Mouse (Mus musculus): ENCODE data around the gene Dph7.
"Not testable (repeated sequence)": the region's sequence is repeated elsewhere in the genome, so short reads cannot be mapped to it uniquely, and the experiment has no call there.

Gene Dph7

GRCm38 (mm10) chr2:24974452-24974851 lies 12.3 kb downstream of the Dph7 start:
- not testable (repeated sequence) for DNase-seq

DNA sequence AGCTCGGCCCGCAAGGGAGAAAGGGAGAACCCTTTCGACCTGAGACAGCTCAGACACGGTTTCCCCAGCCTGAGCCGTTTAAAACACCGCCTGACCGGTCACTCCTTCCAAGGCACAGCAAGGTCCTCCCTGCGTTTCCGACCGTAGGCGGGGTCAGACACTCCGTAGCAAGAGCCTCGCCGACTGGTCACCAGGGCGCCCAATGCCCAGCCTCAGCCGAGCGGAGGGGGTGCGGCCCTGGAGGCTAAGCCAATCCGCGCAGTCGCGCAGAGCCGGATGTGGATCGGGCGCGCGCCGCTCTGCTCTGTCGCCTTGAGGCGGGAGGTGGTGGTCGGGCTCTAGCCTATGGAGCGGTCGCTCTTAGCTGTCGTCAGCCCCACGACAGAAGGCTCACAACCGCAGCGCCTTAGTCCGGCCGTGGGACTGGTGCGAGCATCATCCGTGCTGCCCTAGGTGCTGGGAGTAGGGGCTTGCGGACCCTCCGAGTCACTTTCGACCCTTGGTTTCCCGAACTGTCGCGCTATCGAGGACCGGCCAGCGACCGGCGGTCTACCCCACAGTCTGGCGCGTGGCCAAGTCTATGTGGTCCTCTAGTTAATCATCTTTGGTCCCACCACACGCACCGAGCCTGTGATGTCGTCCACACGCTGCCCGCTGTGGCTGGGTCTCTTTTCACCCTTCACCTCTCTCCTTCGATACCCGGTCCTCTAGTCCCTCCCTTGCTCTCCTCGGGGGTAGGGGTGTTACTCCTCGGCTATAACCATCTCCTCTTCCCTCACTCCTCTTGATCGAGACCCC lies 12.9 kb downstream of the Dph7 start, which contains the start of gene Mrpl41:
Mrpl41 (minus strand) TSS at position 193 of the 798 bp plus-strand sequence.
- peak; percentile 98 for DNase-seq

- peak; percentile 93 for DNase-seq
These were observed 13.6 kb downstream of the Dph7 start, which contains the start of gene Pnpla7 for GRCm38 (mm10) chr2:24975704-24976297. Gene Pnpla7, plus strand, starts transcription at chr2:24976033.

GRCm38 (mm10) chr2:24976960-24977359 lies 14.8 kb downstream of the Dph7 start:
- peak; percentile 10 for DNase-seq

GRCm38 (mm10) chr2:24987762-24988161 lies 25.6 kb downstream of the Dph7 start:
- no peak for DNase-seq

GRCm38 (mm10) chr2:24995332-24995731 lies 33.1 kb downstream of the Dph7 start:
- no peak for DNase-seq

- DNase-seq, result no peak
These were observed 34.3 kb downstream of the Dph7 start for GRCm38 (mm10) chr2:24996471-24996870.

DNA sequence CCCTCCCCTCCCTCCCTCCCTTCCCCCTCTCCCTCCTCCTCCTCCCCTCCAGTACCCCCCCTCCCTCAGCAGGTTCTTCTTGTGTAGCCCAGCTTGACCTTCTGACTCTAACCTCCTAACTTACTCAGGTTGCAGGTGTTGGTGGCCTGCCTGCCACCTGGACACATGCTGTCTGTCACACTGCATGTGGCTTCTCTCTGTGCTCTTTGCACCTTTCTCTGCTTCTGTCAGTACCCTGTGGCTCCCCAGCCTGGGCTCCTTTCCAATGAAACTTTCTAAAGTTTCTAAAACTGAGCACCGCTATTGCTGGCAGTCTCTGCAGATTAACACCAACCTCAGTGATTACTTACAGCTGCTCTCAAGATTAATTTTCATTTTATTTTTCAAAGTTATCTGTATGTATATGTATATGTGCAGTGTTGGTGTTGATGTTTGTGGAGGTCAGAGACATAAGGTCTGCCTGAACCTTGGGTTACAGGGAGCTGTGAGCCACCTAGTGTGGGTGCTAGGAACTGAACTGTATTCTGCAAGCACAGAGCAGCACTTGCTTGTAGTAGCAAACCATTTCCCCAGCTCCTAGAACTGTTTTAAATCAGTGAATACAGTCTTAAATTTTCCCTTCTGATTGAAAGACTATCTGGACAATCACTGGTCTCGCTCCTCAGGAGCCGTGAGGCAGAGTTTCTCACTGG lies 38.5 kb downstream of the Dph7 start:
- peak; percentile 61 for DNase-seq

GRCm38 (mm10) chr2:25003946-25004786 lies 42.0 kb downstream of the Dph7 start:
- DNase-seq, result no peak

- DNase-seq, result no peak
These were observed 44.6 kb downstream of the Dph7 start for GRCm38 (mm10) chr2:25006767-25007166.

DNA sequence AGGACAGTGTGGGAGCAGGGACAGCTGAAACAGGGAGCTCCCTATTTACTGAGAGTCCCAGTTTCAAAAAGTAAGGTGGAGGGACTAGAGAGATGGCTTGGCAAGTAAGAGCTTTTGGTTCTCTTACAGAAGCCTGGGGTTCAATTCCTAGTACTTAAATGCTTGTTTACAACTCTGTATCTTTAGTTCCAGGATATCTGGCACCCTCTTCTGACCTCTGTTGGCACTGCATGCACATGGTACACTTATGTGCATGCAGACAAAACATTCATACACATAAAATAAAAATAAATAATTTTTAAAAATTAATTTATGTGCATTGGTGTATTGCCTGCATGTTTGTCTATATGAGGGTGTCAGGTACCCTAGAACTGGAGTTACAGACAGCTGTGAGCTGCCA lies 46.0 kb downstream of the Dph7 start:
- DNase-seq, result no peak
